Mouse (Mus musculus) megakaryocyte progenitor cell, adult 5-6 weeks (primary cell): ENCODE data around the gene Mcm3ap. TPM values are rescaled to one million over a fixed set of nuclear protein-coding genes. Genes with fewer than 3 reads are reported as not detected.
A peak's percentile ranks its signal among the peaks of the same experiment; 100 is the strongest.

Experiments used
- ATAC-seq: replicated peaks from 2 replicates; pipeline ENCODE4 v1.8.0; 2016; ENCODE audit warnings: mild to moderate bottlenecking, moderate TSS enrichment, inconsistent platforms; ENCODE audit not compliant: poor library complexity
- total RNA-seq, 2 experiments: library from RNA; stranded (forward) in 1 of 2; stranded (reverse) in 1 of 2; fragments of 157-497, 149-512 nt in 1 of 2; fragments of 200-1000 nt in 1 of 2; gene quantifications; 2 replicates each; pipeline versions ENCODE4 v1.2.3 to v1.2.4; 2015 to 2017

Mcm3ap gene
- total RNA-seq, 2 experiments from 2014 or later, result 68.3 to 91.4 TPM

DNA sequence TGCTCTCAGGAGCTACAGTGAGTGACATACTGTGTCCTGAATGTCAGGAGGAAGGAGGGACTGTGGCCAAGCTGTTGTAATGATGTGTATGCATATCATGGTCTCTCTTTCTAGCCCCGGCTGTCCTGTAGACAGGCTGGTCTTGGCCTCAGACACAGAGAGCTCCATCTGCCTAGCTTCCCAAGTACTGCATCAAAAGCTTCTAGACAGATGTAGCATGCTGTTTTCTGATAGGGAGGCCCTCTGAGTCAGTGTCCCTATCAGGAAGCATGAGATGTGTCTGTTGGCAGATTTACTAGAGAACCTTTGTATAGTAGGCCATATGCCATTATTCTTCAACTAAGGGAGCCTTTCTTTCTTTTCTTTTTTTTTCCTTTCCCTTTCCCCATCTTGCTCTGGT, 24.8 kb downstream of the Mcm3ap start:
- peak; percentile 77 for ATAC-seq

- no peak for ATAC-seq
Measured at GRCm38 (mm10) chr10:76495501-76495900, 26.8 kb downstream of the Mcm3ap start.

DNA sequence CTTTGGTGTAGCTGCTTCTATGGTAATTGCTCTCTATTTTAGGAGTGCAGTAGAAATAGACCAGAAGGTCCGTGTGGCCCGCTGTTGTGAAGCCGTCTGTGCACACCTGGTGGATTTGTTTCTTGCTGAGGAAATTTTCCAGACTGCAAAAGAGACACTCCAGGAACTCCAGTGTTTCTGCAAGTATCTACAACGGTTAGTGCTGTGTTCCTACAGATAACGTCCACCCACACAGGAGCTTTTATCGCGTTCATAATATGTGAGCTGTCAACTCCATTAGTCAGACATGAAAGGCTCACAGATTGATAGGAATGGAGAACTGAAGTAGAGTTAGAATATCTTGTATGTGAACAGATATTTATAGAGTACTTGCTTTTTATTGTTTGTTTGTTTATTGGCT, 27.6 kb downstream of the Mcm3ap start:
- no peak; the same call in 1 of the 2 replicates for ATAC-seq

DNA sequence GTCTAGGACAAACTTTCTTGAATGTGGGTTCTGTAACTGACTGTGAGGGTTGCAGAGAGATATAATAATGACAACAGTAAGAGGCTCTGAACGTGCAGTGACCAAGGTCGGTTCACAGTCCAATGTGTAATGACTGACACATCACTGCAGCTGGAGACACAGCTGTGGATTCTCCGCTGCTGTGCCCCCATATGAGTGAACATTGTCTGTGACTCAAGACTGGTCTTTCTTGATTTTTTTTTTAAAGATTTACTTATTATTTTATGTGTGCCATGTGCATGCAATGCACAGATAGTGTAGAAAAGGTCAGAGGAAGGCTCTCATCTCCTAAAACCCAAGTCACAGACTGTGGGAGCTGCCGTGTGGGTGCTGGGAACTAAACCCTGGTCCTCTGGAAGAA, 28.8 kb downstream of the Mcm3ap start:
- ATAC-seq, result no peak

- no peak for ATAC-seq
Measured at GRCm38 (mm10) chr10:76504271-76504943, 35.7 kb downstream of the Mcm3ap start.

- ATAC-seq, result no peak
Measured at GRCm38 (mm10) chr10:76505865-76506264, 37.1 kb downstream of the Mcm3ap start.

GRCm38 (mm10) chr10:76512965-76513583, 44.3 kb downstream of the Mcm3ap start:
- peak; percentile 100 for ATAC-seq

DNA sequence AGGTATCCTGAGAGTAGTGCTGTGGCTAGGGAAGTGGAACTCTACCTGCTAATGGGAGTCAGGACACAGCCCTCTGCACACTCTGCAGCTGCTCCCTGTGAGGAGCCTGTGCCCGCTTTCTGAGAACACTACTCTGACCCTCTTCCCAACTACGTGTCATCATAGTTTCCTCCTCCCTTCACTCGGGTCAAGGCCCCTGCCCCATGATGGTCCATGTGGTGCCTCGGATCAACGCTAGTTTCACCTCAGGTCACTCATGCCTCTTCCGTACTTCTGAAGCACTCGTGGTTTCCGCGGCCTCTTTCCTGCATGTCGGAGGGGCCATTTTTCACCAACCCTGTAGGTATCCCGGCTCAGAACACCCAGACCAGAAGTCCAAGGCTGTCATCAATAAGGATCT, 62.2 kb downstream of the Mcm3ap start:
- ATAC-seq, result peak; percentile 17

DNA sequence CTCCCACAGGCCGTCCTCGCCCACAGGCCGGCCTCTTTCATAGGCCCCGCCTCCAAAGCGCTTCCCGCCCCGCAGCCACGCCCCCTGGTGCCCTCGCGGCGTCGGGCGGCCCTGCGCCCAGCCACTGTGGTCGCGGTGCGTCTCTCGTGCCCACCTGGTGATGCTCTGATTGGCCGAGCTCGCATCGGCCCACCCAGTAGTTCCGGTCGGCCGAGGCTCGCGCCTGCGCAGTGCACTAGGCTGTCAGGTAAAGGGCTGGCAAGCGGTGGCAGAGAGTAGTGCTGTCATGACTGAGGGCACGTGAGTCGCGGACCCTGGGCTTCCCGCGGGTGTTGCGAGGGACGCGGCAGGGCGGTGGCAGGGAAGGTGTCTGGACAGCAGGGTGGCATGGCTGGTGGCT, 62.6 kb downstream of the Mcm3ap start, which contains the start of gene Lss:
Lss (plus strand) TSS at position 214 of the 400 bp plus-strand sequence.
- ATAC-seq, result peak; percentile 98

- ATAC-seq, result no peak
Measured at GRCm38 (mm10) chr10:76531828-76532227, 63.1 kb downstream of the Mcm3ap start.

GRCm38 (mm10) chr10:76535526-76535925, 66.8 kb downstream of the Mcm3ap start:
- ATAC-seq, result no peak

GRCm38 (mm10) chr10:76537619-76538018, 68.9 kb downstream of the Mcm3ap start:
- no peak for ATAC-seq

GRCm38 (mm10) chr10:76541336-76542085, 72.8 kb downstream of the Mcm3ap start:
- peak; percentile 84 for ATAC-seq

DNA sequence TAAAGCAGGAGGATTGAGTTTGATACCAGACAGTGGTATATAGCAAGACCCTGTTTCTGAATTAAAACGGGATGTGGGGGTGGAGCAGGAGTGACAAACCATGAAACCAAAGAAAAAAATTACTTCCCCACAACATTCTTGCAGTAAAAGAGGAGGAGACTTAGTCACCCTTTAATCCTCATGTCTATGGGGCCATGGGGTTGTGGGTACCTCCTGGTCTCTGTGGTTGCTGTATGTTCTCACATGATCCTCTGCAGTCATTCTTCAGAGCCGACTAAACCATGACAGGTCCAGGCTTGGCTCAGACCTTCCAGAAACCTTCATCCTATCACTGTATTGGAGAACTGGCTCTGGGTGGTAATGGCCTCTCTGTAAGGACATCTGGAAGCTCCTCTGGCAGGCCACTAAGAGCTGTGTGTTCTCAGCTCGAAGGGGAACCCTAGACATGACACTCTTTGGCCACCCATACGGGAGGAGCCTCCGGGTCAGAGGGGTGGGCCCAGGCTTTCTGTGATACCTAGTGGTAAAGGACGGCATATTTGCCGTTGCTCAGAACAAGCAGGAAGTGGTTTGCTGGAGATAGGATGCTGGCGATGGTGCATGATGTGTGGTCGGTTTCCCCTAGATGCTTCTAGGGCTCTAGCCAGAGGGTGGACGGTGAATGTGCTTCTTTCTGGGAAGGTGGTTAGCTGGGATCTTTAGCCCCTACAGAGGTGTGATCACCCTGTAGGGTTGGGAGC, 74.1 kb downstream of the Mcm3ap start:
- ATAC-seq, result peak; percentile 64

GRCm38 (mm10) chr10:76546566-76546965, 77.8 kb downstream of the Mcm3ap start:
- ATAC-seq, result no peak

DNA sequence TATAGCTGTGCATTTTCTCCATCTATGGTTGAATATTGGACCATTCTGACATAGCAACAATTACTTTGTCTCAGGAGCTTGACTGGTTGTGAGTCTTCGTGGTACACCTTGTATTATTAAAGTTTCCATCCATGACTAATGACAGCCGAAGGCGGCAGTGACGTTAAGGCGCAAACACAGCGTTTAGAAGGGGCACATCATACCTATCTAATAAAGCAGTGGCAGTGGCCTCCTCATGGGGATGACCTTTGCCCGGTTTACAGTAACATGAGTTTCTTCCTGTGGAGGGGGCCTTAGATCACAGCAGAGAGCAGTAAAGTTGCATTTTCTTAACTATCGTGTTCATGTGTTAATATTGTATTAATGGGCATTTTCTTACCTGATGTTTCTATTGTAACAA, 79.5 kb downstream of the Mcm3ap start:
- no peak for ATAC-seq

GRCm38 (mm10) chr10:76550458-76550857, 81.7 kb downstream of the Mcm3ap start:
- peak; percentile 37; the same call in 1 of the 2 replicates for ATAC-seq

- no peak for ATAC-seq
Measured at GRCm38 (mm10) chr10:76551556-76551955, 82.8 kb downstream of the Mcm3ap start.

GRCm38 (mm10) chr10:76554061-76554460, 85.3 kb downstream of the Mcm3ap start:
- no peak for ATAC-seq

DNA sequence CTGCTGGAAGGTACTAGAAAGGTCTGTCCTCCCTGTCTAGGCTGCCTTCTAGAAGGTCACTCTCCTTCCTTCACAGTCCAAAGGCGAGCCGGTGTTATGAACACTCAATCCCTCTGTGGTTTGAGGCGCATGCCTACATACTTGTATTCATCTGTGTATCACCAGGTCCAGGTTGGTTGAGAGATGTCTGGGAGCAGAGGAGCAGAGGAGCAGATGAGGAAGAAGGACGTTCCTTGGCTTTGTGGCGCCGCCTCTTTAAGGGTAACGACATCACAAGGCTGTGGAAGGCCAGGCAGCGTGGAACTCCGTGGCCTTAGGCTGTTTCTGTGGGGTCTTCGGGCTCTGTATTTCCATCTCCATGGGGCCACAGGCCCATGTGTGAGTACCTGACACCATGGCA, 93.2 kb downstream of the Mcm3ap start, which contains the start of gene Spatc1l:
Spatc1l (plus strand) TSS at position 301 of the 400 bp plus-strand sequence.
- ATAC-seq, result no peak
